Mouse (Mus musculus): ENCODE results near the gene C2cd5.

The C2cd5 gene

DNA sequence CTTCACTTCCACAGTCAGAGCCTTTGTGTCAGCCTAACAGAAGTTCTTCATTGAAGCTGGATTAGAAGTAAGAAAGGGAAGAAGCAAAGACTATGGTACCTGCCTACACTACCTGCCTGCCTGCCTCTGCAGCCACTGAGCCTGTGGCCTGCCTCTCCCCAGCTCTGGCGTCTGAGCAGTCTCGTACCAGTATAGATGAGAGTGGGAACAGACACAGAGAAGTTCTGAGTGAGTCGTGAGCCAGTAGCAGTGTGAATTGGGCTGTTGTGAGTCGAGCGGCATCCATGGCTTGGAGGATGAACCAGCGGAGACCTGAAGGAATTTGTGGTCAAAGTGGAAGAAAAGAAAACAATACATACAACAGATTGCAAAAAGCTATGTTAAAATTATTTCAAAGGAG, 26.5 kb downstream of the C2cd5 start:
- DNase-seq (ENCODE audit: low spot score in 2 of 2), result peak in 1 of 2 experiments; percentile 54

DNA sequence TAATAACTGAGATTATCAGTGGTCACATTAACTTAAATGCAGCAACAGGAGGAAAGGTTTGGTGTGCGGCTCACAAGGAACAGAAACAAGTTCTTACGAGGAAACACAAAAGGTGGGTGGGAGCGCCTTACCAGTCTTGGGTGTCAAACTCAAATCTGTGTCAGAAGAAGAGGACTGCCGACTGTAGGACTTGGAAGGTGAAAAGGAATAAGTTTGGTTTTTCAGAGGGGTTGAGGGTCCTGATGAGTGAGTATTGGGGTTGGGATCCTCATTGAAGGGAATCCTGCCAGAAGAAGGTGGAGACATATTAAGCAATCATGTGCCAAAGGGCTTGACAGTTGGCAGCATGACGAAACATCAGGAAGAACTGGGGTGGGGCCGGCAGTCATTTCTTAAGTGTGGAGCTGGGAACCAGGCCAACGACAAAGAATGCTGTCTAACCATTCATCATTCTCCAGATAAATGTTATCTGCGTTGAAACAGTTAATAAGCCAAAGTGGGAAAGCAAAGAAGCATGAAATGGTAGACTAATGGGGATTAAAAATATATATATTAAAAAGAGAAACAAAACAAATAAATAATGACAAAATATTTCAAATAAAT, 27.4 kb downstream of the C2cd5 start:
- DNase-seq (ENCODE audit: low spot score in 2 of 2), result peak in 1 of 2 experiments; percentile 61

DNA sequence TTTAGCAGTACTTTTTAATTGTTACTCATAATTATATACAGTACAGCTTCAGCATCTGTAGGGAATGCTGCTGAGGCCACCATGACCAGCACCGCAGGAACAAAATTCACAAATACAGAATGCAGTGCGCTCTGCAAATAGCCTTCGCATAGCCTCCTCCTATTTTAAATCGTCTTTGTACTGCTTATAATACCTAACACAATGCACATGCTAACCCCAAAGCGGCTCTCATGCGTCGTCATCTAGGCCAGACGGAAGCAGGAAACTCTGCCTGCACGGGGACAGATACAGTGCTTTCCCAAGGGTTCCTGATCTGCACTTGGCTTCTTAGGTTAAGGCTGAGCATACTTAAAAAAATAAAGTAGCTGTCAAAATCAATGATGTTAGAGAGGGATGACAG, 29.2 kb downstream of the C2cd5 start:
- peak in 1 of 2 experiments; percentile 52 for DNase-seq (ENCODE audit: low spot score in 2 of 2)

DNA sequence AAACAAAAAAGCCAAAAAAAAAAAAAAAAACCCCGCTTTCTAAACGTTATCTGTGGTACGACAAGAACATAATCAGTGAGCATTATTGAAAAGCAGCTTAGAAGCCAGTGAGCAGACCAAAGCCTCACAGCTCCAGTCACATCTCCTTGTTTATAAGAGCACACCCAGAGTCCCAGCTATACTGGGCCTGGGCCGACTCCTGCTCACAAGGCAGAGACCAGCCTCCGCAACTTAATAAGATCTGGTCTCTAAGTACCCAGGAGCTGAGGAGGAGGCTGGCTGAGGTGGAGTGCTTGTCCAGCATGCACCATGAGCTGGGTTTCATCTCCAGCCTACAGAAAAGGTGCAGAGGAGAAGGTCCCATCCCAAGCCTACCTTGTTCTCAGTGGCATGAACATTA, 29.9 kb downstream of the C2cd5 start:
- DNase-seq (ENCODE audit: low spot score in 2 of 2), result peak in 1 of 2 experiments; percentile 61

DNA sequence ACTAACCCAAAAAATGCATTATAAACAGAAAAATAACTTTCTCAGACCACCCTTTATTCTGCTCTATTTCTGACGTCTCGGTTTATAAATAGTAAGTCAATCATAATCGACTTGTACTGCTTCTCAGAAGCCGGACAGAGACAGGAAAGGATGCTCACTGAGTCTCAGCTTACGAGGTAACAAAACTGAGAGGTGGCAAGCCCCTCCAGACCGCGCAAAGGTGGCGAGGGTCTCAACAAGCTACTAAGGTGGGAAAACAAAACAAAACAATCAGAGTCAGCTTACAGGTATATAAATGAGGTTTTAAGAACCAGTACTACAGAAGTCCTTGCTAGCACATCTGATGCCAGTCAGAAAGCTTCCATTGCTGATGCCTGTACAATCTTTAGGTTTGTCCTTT, 30.3 kb downstream of the C2cd5 start:
- peak in 1 of 2 experiments; percentile 51 for DNase-seq (ENCODE audit: low spot score in 2 of 2)

DNA sequence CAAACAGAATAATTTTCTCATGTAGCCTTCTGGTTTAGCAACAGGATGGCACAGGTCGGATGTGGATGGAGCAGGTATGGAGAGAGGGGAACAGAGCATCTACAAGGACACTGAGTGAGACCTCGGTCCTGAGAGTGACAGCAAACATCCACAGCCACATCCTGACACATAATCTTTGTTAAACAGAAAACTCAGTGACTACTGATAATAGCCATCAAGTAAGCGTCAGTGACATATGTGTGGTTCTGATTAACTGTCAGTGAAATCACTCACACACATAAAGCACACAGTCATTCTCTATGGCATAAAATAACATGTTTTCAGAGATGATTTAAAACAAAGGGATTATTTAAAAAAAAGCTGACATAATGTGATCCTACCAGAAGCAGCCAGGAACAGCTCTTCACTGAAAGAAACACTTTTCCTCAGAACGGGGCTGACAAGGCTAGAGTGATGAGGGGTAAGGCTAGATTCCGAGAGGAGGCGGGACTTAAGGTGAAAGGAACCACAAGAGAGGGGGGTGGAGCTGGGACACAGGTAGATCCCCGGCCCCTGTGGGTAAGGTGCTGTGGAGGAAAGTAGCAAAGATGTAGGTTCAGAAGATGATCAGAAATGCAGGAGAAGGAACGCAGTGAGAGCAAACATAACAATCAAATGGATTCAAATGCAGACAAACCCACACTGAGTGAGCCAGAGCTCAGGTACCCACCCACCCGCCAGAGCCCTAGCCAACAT, 31.6 kb downstream of the C2cd5 start:
- DNase-seq (ENCODE audit: low spot score in 2 of 2), result peak in 1 of 2 experiments; percentile 62

DNA sequence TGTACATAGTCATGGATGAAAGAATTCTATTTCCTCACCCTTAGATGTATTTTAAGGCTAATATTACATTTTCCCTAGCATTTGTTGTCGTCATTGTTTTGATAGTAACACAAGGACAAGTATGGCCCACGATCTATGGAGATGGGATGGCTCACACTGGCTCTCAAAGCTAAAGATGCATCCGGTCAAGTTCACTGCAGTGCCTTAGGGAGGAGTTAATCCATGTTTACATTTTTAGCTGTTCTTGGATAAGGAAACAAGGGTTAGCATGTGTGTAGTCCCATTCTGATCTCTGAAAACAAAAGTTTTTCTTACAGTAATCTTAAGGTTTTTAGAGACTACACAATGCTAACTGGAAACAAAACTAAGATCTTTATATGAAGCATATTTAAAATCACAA, 32.3 kb downstream of the C2cd5 start:
- DNase-seq (ENCODE audit: low spot score in 2 of 2), result no peak

DNA sequence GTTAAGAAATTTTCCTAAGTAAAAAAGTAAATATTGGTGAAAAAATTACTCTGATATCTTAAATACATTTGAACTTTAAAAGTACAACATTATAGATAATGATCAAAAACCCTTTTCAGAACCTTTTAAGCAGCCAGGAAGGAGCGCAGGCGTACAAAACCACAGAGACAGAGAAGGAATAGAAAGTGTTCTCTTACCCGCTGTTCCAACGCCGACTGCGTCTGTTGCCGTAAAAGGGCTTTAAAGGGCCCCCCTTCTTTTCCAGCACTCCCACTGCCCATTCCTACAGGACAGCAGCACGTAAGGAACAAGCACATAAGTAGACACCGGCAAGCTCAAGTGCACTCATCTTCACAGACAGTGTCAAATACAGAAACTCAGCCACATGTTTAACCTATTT, 33.1 kb downstream of the C2cd5 start:
- peak in 1 of 2 experiments; percentile 58 for DNase-seq (ENCODE audit: low spot score in 2 of 2)

DNA sequence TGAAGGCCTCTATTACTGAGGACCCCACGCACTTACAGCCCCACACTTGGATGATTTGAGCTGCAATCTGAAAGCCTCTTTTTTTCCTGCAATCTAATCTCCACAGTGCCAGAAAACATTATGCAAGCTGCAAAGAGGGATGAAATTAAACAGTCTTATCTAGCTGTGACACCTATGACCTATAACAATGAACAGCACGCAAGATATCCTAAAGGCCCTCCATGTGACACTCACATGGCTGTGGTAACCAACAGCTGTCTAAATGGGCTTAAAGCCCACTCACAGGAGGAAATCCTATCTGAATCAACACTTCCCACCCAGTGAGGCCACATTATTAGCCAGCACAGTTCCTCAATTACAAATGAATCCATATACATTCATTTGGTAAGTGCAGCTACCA, 35.9 kb downstream of the C2cd5 start:
- no peak for DNase-seq (ENCODE audit: low spot score in 2 of 2)

DNA sequence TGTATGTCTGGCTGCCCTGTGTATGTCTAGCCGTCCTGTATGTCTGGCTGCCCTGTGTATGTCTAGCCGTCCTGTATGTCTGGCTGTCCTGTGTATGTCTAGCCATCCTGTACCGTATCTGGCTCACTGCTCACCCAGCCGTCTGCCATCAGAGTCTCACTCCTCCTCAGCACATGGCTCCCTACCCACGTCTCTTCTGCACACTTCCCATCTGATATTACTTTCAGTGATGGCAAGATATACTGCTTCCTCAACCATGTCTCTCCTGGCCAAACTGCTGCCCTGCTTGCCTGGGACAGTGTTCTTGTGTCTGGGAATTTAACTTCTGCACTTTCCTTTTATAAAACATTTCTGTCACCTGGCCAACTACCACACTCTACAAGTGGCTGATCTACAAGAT, 42.3 kb downstream of the C2cd5 start:
- DNase-seq (ENCODE audit: low spot score in 2 of 2), result no peak

DNA sequence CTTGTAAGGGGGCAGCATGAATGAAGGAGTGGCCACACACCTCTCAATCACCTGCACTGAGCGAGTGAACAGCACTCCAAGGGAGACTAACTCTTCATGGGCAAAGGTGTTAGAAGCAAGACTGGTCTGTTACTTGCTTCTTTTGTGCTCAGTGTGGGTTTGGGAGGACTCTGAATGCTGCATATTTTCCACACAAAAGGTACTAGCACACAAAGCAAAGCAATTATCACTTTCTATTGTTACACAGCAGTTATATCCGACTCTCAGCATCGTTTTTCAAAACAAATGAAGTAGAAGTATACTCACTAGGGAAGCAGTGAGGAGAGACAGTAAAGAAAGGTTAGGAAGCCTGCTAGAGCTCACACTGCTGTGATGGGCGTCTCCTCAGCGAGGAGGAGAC, 48.4 kb downstream of the C2cd5 start:
- no peak for DNase-seq (ENCODE audit: low spot score in 2 of 2)

DNA sequence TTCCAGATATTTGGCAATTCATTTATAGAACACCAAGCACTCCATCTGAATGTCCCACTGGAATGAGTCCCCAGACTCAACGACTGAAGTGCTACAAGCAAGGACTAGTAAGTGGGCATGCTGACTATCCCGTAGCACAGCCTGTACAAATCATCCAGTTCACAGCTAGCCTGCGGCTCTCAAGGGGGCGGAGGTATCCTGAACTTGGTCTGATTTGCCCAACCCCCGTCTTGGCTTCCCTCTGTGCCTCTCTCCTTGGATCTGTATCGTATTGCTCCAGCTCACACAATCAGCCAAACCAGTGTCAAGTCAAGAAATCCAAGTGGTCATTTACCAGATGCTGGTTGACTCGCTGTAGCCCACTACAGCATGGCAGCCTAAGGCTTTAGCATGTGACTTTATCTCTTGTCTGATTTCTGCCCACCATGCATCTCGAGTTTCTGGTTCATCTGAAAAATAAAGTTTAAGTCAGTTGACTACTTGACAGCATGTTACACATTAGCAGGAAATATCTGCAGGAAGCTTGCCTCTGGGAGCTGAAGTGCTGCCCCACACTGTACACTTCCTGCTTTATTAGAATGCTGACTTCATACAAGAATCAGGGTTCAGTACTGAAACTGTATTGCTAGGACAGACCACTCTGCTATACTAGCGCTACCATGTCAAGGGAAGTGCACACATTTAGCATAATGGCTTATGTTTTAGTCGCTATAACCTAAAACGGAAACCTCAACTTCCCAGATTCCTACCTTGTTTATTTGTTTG, 50.0 kb downstream of the C2cd5 start:
- peak in 1 of 2 experiments; percentile 50 for DNase-seq (ENCODE audit: low spot score in 2 of 2)

DNA sequence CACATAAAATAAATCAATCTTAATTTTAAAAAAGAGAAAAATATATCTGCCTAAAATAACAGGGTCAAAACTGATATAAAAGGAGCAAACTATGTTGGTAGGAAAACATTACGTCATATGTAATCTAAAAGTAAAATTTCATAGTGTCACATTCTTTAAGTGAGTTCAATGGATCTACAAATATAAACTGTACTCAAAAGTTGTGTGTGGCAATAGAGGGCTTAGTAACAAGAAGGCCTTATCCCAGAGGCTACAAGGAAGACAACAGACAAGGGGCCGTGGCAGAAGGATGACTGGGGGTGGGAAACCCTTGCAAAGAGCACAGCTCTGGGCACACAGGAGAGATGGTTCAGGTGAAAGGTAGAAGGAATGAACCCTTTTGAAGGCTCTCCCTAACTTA, 50.8 kb downstream of the C2cd5 start:
- no peak for DNase-seq (ENCODE audit: low spot score in 2 of 2)

DNA sequence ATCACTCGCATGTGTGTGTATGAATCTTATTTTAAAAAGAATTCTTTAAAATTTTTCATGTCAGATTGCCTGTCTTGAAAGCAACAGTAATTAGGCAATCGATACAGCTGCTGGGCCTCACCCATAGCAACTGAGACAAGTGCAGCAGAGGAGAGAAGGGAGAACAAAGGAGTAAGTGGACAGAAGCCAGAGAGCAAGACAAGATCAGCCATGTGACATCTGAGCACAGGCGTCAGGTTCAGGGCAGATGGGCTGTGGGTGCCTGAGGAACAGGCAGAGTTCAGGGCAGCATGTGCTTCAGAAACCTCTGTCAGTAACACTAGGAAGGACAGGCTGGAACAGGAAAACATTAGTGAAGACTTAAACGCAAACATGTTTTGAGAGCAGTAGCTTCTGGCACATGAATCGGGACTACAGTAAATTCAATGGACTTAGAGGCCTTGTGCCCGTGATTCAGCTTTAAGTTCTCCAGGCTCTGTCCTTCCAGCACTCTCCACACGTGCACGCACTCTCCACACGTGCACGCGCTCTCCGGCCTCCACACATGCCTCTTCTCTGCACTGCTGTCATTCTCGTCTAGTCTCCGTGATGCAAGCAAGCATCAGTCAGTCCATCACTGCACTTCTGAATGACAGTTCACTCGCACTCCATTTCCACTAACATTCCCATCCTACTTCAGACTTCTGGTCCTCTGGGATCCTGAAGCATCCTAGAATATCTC, 52.2 kb downstream of the C2cd5 start:
- DNase-seq (ENCODE audit: low spot score in 2 of 2), result no peak

DNA sequence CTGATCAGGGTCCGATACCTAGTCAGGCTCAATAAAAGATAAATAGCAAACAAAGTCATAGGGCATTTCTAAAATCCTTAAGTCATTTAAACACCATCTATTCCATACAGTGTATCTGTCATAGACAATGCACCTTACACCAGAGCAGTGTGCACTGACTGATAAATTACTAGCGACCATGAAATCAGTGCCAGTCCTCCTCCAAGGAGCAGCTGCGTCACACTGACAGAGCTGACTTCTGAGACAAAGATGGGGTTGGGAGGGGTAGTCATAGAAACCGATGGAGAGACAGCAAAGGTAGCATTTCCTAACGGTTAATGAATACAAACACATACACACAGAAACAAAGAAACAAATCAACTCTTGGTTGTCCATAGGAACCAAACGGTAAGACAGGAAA, 58.4 kb downstream of the C2cd5 start:
- DNase-seq (ENCODE audit: low spot score in 2 of 2), result no peak

DNA sequence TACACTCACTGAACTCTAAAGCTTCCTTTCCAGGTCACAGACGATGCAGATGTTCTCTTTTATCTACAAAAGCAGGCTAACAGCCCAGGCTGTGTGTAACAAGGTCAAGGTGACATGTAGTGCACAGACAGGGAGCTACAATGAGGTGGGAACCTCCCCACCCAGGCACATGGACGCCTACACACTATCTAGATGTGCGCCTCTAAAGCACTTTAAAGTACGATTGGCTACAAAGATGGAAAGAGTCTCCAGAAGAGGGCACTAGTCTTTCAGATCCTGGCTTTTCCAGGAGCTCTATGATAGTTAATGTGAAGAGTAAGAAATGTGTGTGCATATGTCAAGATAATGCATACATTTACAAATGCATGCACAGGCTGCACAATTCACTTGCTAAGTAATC, 64.7 kb downstream of the C2cd5 start:
- DNase-seq (ENCODE audit: low spot score in 2 of 2), result no peak

DNA sequence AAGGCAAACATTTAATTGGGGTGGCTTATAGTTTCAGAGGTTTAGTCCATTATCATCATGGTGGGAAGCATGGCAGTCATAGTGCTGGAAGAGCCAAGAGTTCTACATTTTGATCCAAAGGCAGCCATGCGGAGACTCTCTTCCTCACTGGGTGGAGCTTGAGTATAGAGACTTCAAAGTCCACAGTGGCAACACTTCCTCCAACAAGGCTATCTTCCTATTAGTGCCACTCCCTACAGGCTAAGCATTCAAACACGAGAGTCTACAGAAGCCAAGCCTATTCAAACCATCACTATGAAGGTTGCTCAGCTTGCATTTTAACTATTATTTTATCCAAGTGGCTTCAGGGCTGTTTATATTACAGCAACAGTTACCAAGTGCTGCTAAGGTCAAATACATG, 65.4 kb downstream of the C2cd5 start:
- DNase-seq (ENCODE audit: low spot score in 2 of 2), result no peak

DNA sequence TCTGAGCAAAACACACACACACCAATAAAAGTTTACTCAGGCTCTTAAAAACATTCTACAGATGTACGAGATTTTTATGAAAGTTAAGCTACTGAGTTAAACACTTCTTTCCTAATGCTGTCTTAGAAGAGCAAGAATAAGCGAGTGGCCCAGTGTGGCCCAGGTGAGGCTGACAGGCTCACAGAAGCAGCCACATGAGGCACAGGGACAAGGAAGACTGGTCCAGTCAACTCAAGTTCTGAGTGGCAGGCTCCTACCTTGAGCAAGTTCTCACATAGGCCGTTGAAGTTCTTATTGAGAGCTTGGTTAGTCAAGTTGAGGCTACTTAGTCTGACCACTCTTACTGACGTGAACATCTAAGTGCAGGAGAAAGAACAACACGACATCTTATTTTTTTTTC, 69.4 kb downstream of the C2cd5 start:
- no peak for DNase-seq (ENCODE audit: low spot score in 2 of 2)

DNA sequence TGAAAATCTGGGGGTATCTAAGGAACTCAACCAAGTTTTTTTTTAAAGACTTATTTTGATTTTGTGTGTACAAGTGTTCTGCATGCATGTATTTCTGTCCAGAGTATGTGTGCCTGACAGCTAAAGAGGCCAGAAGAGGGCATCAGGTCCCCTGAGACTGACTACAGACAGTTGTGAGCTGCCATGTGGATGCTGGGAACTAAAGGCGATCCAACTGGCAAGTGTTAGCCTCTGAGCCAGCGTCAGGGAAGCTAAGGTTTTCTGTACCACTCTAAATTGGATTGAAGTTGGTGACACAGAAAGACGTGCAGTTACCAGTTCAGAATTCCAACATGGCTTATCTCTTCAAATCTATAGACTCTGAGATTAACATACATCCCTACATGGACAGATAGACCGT, 72.0 kb downstream of the C2cd5 start:
- DNase-seq (ENCODE audit: low spot score in 2 of 2), result no peak

DNA sequence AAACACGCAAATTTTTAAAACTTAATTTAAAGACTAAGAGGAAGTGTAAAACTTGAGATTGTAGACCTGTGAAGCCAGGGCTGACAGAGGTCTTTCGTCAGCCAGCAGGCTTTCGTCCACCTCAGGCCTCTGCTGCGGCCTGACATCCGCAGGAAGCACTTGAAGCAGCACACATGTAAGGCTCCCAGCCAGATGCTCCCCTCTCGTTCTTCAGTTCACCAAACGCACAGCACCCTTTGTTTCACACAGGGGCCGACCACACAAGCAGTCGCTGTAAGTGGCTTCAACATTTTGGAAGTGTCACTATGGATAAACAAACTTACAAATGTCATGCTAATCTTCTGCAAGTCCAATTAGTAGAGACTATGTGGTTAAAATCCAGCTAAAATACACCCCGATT, 72.5 kb downstream of the C2cd5 start:
- DNase-seq (ENCODE audit: low spot score in 2 of 2), result no peak

DNA sequence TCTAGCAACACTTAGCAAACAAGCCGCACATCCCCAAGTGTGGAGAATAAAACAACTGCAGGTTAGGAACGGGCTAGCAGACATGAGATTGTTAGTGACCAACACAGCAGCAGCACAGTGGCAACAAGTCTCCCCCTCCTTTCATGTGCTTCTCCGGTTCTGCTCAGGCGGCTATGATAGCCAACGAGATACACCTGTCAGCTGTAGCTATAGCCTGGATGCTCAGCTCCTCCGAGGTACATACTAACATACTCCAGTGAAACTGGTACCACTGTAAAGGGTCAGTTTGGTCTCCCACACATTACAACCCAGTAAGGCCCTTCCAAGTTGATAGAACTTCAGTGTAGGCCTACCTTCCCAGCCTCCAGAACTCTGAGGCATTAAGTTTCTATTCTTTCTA, 76.2 kb downstream of the C2cd5 start:
- DNase-seq (ENCODE audit: low spot score in 2 of 2), result no peak

DNA sequence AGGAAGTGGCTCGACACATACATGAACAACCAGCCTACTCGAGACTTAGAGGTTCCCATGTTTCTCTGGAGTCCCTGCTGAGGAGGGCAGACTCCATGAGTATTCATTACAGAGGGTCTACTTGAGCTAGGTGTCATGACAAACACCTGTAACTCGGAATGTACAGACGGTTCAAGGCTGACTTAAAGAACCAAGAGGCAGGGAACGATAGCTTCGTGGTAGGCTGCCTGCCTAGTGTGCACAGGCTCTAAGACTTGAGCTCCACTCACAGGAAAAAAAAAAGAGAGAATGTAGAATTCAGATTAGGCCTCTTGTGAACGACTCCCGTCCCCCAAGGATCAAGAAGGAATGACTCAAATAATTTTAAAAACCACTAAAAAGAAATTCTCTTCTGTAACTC, 78.2 kb downstream of the C2cd5 start:
- DNase-seq (ENCODE audit: low spot score in 2 of 2), result no peak
